Mouse (Mus musculus): ENCODE measurements around the gene Slc7a11. TPM values are rescaled to one million over a fixed set of nuclear protein-coding genes. Genes with fewer than 3 reads are reported as not detected.

Gene Slc7a11
- total and polyA plus RNA-seq, 2 experiments from 2014 or later, result 0.04 to 0.08 TPM

DNA sequence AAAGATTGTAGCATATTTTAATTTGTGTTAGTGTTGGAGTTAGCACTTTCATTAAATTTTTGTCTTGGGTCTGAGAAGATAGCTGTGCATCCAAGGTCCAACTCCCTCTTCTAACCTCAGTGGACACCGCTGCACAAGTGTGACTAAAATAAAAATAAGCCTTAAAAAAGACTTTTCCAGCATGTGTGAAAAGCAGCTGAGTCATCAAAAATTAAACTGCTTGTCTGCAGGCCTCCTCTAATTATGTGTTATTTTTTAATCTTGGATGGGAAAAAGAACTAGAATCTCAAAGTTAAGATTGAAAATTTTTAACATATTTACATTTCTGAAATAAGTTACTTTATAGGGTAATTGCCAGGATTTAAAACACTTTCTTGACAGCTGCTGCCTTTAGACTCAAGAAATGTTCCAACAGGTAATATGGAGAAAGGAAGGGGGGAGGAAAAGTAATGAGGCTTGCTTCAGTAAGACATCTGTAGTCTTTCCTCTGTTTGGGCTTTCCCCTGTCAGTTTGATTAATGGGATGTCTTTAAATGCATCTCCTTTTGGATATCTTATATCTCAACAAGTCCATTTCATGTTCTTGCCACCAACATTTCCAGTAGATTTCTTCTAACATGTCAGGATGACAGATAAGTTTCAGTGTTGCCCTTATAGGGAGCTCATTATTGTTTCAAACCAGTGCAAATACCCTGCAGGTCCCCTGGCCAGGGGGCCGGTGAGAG is 218.9 kb downstream of the Slc7a11 start:
- Histone ChIP-seq H3K4me2 (ENCODE audit: low read depth, low read length) (no peak overlapping the region), H3K27ac (ENCODE audit: low read depth) (no peak overlapping the region), H3K27me3 (ENCODE audit: control insufficient read depth, insufficient read depth, low read length) (no peaks in the 10 kb centered on the region), H3K9ac (replicated peaks; ENCODE audit: low read depth, low read length) (no peak overlapping the region), H3K36me3 (replicated peaks; ENCODE audit: control insufficient read depth, insufficient read depth, low read length) (no peaks in the 10 kb centered on the region), H3K4me1 (ENCODE audit: control insufficient read depth, insufficient read depth) (no peaks in the 10 kb centered on the region), H3K4me3 (ENCODE audit: low read depth, low read length) (no peak overlapping the region), H3K9me3 (replicated peaks; ENCODE audit: control insufficient read depth, low read length) (no peaks in the 10 kb centered on the region)
- TF ChIP-seq CTCF (IDR thresholded peaks at IDR 0.05; ENCODE audit: low read depth) (no peak), EP300 (IDR thresholded peaks at IDR 0.05; ENCODE audit: low read depth) (no peak)
- ATAC-seq (ENCODE audit: insufficient read depth, low read depth) (no peak), DNase-seq (ENCODE audit: low spot score) (no peak)
- WGBS, result 72% methylated on average over 2 of the region's 2 CpGs

DNA sequence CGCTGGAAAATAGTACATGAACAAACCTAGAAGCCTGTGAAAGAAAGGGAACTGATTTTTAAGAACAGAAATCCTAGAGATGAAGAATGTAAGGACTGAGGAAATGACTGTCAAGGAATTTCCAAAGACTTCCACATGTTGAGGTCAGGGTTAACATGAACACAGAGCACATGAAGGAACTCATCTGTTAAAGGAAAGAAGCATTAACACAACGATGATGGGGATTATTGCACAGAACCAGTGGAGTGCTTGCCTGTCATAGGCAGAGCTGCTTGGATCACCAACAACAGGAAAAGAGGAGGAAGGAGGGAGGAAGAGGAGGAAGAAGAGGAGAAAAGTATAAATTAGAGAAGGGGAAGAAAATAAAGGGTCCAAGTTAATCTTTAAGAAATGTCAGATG is 223.0 kb downstream of the Slc7a11 start:
- Histone ChIP-seq H3K4me3 (ENCODE audit: low read depth, low read length) (no peak overlapping the region), H3K4me1 (ENCODE audit: control insufficient read depth, insufficient read depth) (no peaks in the 10 kb centered on the region), H3K27ac (ENCODE audit: low read depth) (no peak overlapping the region), H3K36me3 (replicated peaks; ENCODE audit: control insufficient read depth, insufficient read depth, low read length) (no peaks in the 10 kb centered on the region), H3K4me2 (ENCODE audit: low read depth, low read length) (no peak overlapping the region), H3K9me3 (replicated peaks; ENCODE audit: control insufficient read depth, low read length) (no peaks in the 10 kb centered on the region), H3K9ac (replicated peaks; ENCODE audit: low read depth, low read length) (no peak overlapping the region), H3K27me3 (ENCODE audit: control insufficient read depth, insufficient read depth, low read length) (no peaks in the 10 kb centered on the region)
- 58% methylated on average over 2 of the region's 2 CpGs for WGBS
- TF ChIP-seq CTCF (IDR thresholded peaks at IDR 0.05; ENCODE audit: low read depth) (no peak), EP300 (IDR thresholded peaks at IDR 0.05; ENCODE audit: low read depth) (no peak)
- ATAC-seq (ENCODE audit: insufficient read depth, low read depth) (no peak), DNase-seq (ENCODE audit: low spot score) (no peak)

DNA sequence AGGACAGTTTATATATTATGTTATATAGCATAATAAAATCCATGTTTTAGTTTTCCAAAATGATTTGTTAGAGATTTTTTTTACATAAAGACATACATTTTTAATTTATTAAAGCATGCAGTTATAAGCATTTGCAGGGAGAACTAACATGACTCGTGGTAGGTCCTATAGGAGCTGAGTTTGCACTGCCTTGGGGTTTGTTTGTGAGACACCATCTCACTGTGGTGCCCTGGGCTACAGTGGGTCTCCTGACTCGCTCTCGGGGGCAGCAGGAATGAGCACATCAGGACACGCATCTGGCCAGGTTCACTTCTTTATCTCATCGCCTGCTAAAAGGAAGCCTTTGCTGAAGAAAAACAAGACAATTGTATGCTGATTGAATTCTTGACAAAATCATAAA is 257.0 kb downstream of the Slc7a11 start:
- WGBS, result 74% methylated on average over 5 of the region's 5 CpGs

DNA sequence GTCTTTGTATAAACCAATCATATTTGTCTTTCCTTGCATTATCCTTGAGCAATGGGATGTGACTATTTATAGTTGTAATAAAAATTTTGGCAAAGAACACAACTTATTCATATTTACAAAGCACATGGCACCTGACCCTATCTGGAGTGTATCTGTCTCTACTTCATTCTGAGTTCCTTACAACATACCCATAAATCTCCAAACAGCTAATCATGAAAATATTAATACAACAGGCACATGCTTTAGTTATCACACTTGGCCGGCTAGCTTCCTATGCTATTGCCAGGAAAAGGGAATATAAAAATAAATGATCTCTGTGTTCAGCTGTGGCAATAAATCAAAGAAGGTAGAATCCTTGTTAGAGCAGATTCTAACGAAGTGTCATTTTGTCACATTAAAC is 257.5 kb downstream of the Slc7a11 start:
- Histone ChIP-seq H3K27ac (ENCODE audit: low read depth) (no peak overlapping the region), H3K4me1 (ENCODE audit: control insufficient read depth, insufficient read depth) (no peaks in the 10 kb centered on the region), H3K4me2 (ENCODE audit: low read depth, low read length) (no peak overlapping the region), H3K27me3 (ENCODE audit: control insufficient read depth, insufficient read depth, low read length) (no peaks in the 10 kb centered on the region), H3K9ac (replicated peaks; ENCODE audit: low read depth, low read length) (no peak overlapping the region), H3K4me3 (ENCODE audit: low read depth, low read length) (no peak overlapping the region), H3K9me3 (replicated peaks; ENCODE audit: control insufficient read depth, low read length) (no peaks in the 10 kb centered on the region), H3K36me3 (replicated peaks; ENCODE audit: control insufficient read depth, insufficient read depth, low read length) (no peaks in the 10 kb centered on the region)
- ATAC-seq (ENCODE audit: insufficient read depth, low read depth) (no peak), DNase-seq (ENCODE audit: low spot score) (no peak)
- no peak for TF ChIP-seq CTCF (IDR thresholded peaks at IDR 0.05; ENCODE audit: low read depth)
- no peak for TF ChIP-seq EP300 (IDR thresholded peaks at IDR 0.05; ENCODE audit: low read depth)
- WGBS, result 50% methylated on average over 2 of the region's 2 CpGs

More for the DNA sequence above, 257.0 kb downstream of the Slc7a11 start:
- Histone ChIP-seq H3K4me2 (ENCODE audit: low read depth, low read length) (no peak overlapping the region), H3K4me1 (ENCODE audit: control insufficient read depth, insufficient read depth) (no peaks in the 10 kb centered on the region), H3K9me3 (replicated peaks; ENCODE audit: control insufficient read depth, low read length) (no peaks in the 10 kb centered on the region), H3K27me3 (ENCODE audit: control insufficient read depth, insufficient read depth, low read length) (no peaks in the 10 kb centered on the region), H3K27ac (ENCODE audit: low read depth) (no peak overlapping the region), H3K4me3 (ENCODE audit: low read depth, low read length) (no peak overlapping the region), H3K36me3 (replicated peaks; ENCODE audit: control insufficient read depth, insufficient read depth, low read length) (no peaks in the 10 kb centered on the region), H3K9ac (replicated peaks; ENCODE audit: low read depth, low read length) (no peak overlapping the region)
- DNase-seq (ENCODE audit: low spot score) (no peak), ATAC-seq (ENCODE audit: insufficient read depth, low read depth) (no peak)
- no peak for TF ChIP-seq CTCF (IDR thresholded peaks at IDR 0.05; ENCODE audit: low read depth)
- TF ChIP-seq EP300 (IDR thresholded peaks at IDR 0.05; ENCODE audit: low read depth), result no peak

DNA sequence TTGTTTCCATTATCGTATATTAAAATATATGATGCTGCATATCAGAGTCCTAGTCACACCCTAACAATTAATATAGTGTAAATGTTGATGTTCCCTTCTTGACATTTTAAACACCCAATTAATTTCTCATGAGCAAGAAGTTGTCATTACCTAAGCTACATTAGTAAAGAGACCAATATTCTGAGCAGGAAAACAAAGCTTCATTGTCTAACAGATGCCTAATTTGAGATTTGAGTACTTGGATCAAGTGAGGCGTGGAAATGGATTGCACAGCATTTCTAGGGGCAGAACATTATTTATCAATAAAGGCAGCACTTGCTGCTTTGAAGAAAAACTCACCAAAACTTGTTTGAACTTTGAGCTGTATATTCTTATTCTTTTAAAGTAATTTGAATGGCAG is 282.7 kb downstream of the Slc7a11 start:
- no peak for TF ChIP-seq CTCF (IDR thresholded peaks at IDR 0.05; ENCODE audit: low read depth)
- TF ChIP-seq EP300 (IDR thresholded peaks at IDR 0.05; ENCODE audit: low read depth), result no peak
- Histone ChIP-seq H3K27me3 (ENCODE audit: control insufficient read depth, insufficient read depth, low read length) (no peaks in the 10 kb centered on the region), H3K36me3 (replicated peaks; ENCODE audit: control insufficient read depth, insufficient read depth, low read length) (no peaks in the 10 kb centered on the region), H3K9me3 (replicated peaks; ENCODE audit: control insufficient read depth, low read length) (no peaks in the 10 kb centered on the region), H3K9ac (replicated peaks; ENCODE audit: low read depth, low read length) (no peak overlapping the region), H3K27ac (ENCODE audit: low read depth) (no peak overlapping the region), H3K4me1 (ENCODE audit: control insufficient read depth, insufficient read depth) (no peaks in the 10 kb centered on the region), H3K4me3 (ENCODE audit: low read depth, low read length) (no peak overlapping the region), H3K4me2 (ENCODE audit: low read depth, low read length) (no peak overlapping the region)
- 70% methylated on average over 2 of the region's 2 CpGs for WGBS
- ATAC-seq (ENCODE audit: insufficient read depth, low read depth) (no peak), DNase-seq (ENCODE audit: low spot score) (no peak)

DNA sequence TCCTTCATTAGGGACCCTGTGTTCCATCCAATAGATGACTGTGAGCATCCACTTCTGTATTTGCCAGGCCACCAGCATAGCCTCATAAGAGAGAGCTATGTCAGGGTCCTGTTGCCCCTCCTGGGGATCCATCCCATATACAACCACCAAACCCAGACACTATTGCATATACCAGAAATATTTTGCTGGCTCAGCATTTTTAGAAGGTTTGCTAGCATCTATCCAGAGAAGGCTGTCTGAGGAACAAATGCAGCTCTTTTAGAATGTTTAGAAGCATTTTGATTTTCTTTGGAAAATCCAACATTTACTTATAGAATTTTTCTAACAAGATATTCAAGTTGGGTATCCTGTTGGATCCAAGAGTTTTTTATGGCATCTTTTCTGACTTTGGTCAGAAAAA is 299.3 kb downstream of the Slc7a11 start:
- H3K4me1 ChIP-seq (ENCODE audit: control insufficient read depth, insufficient read depth), result no peaks in the 10 kb centered on the region
- DNase-seq (ENCODE audit: low spot score) (no peak), ATAC-seq (ENCODE audit: insufficient read depth, low read depth) (no peak)
- no peak overlapping the region for H3K9ac ChIP-seq (replicated peaks; ENCODE audit: low read depth, low read length)
- H3K36me3 ChIP-seq (replicated peaks; ENCODE audit: control insufficient read depth, insufficient read depth, low read length), result no peaks in the 10 kb centered on the region
- TF ChIP-seq CTCF (IDR thresholded peaks at IDR 0.05; ENCODE audit: low read depth) (no peak), EP300 (IDR thresholded peaks at IDR 0.05; ENCODE audit: low read depth) (no peak)
- no peaks in the 10 kb centered on the region for H3K9me3 ChIP-seq (replicated peaks; ENCODE audit: control insufficient read depth, low read length)
- no peaks in the 10 kb centered on the region for H3K27me3 ChIP-seq (ENCODE audit: control insufficient read depth, insufficient read depth, low read length)
- no peak overlapping the region for H3K4me2 ChIP-seq (ENCODE audit: low read depth, low read length)
- no peak overlapping the region for H3K4me3 ChIP-seq (ENCODE audit: low read depth, low read length)
- no peak overlapping the region for H3K27ac ChIP-seq (ENCODE audit: low read depth)

All from heart, postnatal 0 days (tissue).